Mouse (Mus musculus) olfactory bulb, adult 2 months (tissue): ENCODE results near the gene Phldb2.

Source experiments
- CTCF ChIP-seq: fragments of 200-500 bp; IDR thresholded peaks from 2 replicates; pipeline ENCODE4 v1.5.1; 2012; ENCODE audit warnings: low read depth, mild to moderate bottlenecking, low read length, moderate library complexity; ENCODE audit not compliant: insufficient read depth
- POLR2A ChIP-seq: fragments of 200-500 bp; IDR thresholded peaks from 2 replicates; pipeline ENCODE4 v1.6.1; 2012; ENCODE audit warnings: mild to moderate bottlenecking, low read depth, low read length, moderate library complexity; ENCODE audit not compliant: insufficient read depth

DNA sequence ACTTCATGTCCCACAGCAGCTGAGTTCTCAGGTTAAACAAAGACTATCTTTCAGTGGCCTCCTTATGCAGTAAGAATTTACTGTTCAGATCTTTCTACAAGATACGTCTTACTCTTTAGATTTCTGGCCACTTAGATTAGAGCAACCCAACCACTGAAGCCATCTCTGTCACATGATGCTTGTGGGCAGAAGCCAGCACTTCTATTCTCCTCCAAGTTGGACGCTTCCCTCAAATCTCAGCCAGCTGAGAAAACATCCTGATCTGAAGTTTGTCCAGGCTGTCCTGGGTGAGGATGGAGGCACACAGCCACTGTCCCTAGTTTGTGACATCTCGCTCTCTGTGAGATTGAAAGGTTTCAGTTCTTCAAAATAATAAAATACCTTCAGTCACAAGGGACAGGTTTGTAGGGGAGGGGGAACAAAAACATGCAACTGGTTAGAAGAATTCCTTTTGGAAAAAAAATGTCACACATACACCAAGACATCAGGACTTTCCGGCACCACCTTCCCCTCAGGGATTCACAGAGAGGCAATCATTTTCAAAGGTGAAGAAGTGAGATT, 3.1 kb upstream of the Phldb2 start:
- TF ChIP-seq CTCF (no peak), POLR2A (no peak)
